ENCODE assay signal across 8 mouse cellular contexts in the genomic region with DNA sequence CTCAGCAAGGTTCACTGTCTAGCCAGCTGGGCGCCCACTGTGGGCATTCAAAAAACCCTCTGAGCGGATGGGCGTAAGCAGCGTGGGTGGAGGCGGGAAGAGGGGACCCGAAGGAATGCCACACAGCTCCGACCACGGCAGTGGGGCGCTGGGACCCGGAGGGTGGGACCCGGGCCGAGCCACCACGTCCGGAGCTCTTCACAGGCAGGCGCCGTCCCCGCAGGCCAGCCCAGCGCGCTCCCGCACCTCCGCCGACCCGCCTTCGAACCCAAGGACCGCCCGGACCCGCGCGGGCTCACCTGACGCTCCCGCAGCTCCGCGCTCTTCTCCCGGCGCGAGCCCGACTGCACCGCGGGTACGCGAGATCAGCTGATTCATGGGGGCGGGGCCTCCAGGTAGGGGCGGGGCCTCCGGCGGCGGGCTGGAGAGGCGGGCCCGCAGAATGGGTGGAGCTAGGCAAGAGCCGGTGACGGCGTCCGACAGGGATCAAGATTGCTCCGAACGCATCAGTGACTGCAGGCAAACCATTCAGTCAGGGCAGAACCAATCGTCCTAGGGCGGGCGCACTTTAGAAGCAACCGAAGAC. TPM values are rescaled to one million over a fixed set of nuclear protein-coding genes. Genes with fewer than 3 reads are reported as not detected.
DNase-seq lines count a peak whose midpoint lies in the region; ATAC-seq lines count a peak whose summit lies in the region.

TSS of gene Als2 (minus strand) at position 376 of the 586 bp plus-strand sequence.

- H3K9ac ChIP-seq in heart, embryonic 13.5 days, result peak within 1 kb of the TSS; percentile 85
- H3K9ac ChIP-seq in liver, embryonic 12.5 days, result peak within 1 kb of the TSS; percentile 83
- H3K9ac ChIP-seq in stomach, embryonic 15.5 days, result peak within 1 kb of the TSS; percentile 66

- H3K4me3 ChIP-seq in brown adipose tissue, adult 24 weeks (ENCODE audit: insufficient read depth, low read depth, low read length), result peak within 1 kb of the TSS; percentile 86
- H3K4me3 ChIP-seq in heart, embryonic 13.5 days, result peak within 1 kb of the TSS; percentile 72
- peak within 1 kb of the TSS; percentile 79 for H3K4me3 ChIP-seq in liver, embryonic 12.5 days
- peak within 1 kb of the TSS; percentile 91 for H3K4me3 ChIP-seq in stomach, embryonic 15.5 days (replicated peaks)

- H3K27me3 ChIP-seq in heart, embryonic 13.5 days (replicated peaks), result no peaks in the 10 kb centered on the region
- no peaks in the 10 kb centered on the region for H3K27me3 ChIP-seq in liver, embryonic 12.5 days (replicated peaks)
- no peaks in the 10 kb centered on the region for H3K27me3 ChIP-seq in stomach, embryonic 15.5 days (replicated peaks)

- no peaks in the 10 kb centered on the region for H3K9me3 ChIP-seq in heart, embryonic 13.5 days
- no peaks in the 10 kb centered on the region for H3K9me3 ChIP-seq in liver, embryonic 12.5 days (replicated peaks)
- H3K9me3 ChIP-seq in stomach, embryonic 15.5 days, result no peaks in the 10 kb centered on the region

- H3K4me1 ChIP-seq in brown adipose tissue, adult 24 weeks (ENCODE audit: control insufficient read depth, insufficient read depth, insufficient read length, low read length), result no peaks in the 10 kb centered on the region
- peaks cover 6% of the 10 kb centered on the region for H3K4me1 ChIP-seq in heart, embryonic 13.5 days
- peaks cover 24% of the 10 kb centered on the region for H3K4me1 ChIP-seq in liver, embryonic 12.5 days
- H3K4me1 ChIP-seq in stomach, embryonic 15.5 days, result no peaks in the 10 kb centered on the region

- peak; percentile 96 for ATAC-seq in heart, embryonic 13.5 days (ENCODE audit: extremely low read depth, insufficient number of reproducible peaks, low FRiP score, low TSS enrichment)
- ATAC-seq in liver, embryonic 12.5 days, result peak; percentile 93
- peak; percentile 97 for ATAC-seq in stomach, embryonic 15.5 days (ENCODE audit: insufficient read depth, low FRiP score, low read depth)

- peak within 1 kb of the TSS; percentile 89 for H3K4me2 ChIP-seq in heart, embryonic 13.5 days
- peak within 1 kb of the TSS; percentile 89 for H3K4me2 ChIP-seq in liver, embryonic 12.5 days
- H3K4me2 ChIP-seq in stomach, embryonic 15.5 days, result peak within 1 kb of the TSS; percentile 79

- H3K27ac ChIP-seq in brown adipose tissue, adult 24 weeks (replicated peaks; ENCODE audit: low read depth, low read length), result peak within 1 kb of the TSS; percentile 56
- H3K27ac ChIP-seq in heart, embryonic 13.5 days (replicated peaks), result peak within 1 kb of the TSS; percentile 66
- H3K27ac ChIP-seq in liver, embryonic 12.5 days, result peak within 1 kb of the TSS; percentile 80
- peak within 1 kb of the TSS; percentile 82; the same call in 1 of the 2 replicates for H3K27ac ChIP-seq in stomach, embryonic 15.5 days

- peak; percentile 98 for DNase-seq in CD4-positive, CD25-positive, alpha-beta regulatory T cell, adult 2 months (ENCODE audit: low read depth, low spot score)
- DNase-seq in fat pad, adult 2 months (ENCODE audit: extremely low read depth, low read depth, low spot score), result peak; percentile 50
- peak; percentile 100 for DNase-seq in kidney, postnatal 10 days
- DNase-seq in natural killer cell, adult 2 months (ENCODE audit: low spot score in 2 of 2), result peak; percentile 93 to 95

- no peaks in the 10 kb centered on the region for H3K36me3 ChIP-seq in heart, embryonic 13.5 days
- H3K36me3 ChIP-seq in liver, embryonic 12.5 days, result no peaks in the 10 kb centered on the region
- no peaks in the 10 kb centered on the region for H3K36me3 ChIP-seq in stomach, embryonic 15.5 days

- under 1% methylated on average over 58 of the region's 58 CpGs for WGBS in heart, embryonic 13.5 days
- under 1% methylated on average over 58 of the region's 58 CpGs for WGBS in liver, embryonic 12.5 days (ENCODE audit: insufficient replicate concordance)
- WGBS in stomach, embryonic 15.5 days, result under 1% methylated on average over 56 of the region's 58 CpGs

RNA-seq across cellular contexts. Expression of gene Als2, which starts in this region (rescaled TPM):
- polyA plus RNA-seq in brown adipose tissue, adult 24 weeks (2012; ENCODE audit: insufficient read depth, insufficient read length, missing spikeins), result 5.2 and 5.4 TPM in 2 replicates
- 7.1 TPM in 2 replicates for polyA plus RNA-seq in heart, embryonic 13.5 days (2015; fragmentation: Nextera tagmentation; extraction: Ambion mirVana)
- 9.6 and 10.3 TPM in 2 replicates for polyA plus RNA-seq in liver, embryonic 12.5 days (2016; fragmentation: Nextera tagmentation; extraction: Ambion mirVana)
- 7.2 and 8.2 TPM in 2 replicates for polyA plus RNA-seq in stomach, embryonic 15.5 days (2015; fragmentation: Nextera tagmentation; extraction: Ambion mirVana)

Comparison
In these comparisons a context has a peak if more than half of its experiments do, and no peak if none do; other contexts are left out.
1. Peak in every context shown above with its lines: DNase-seq, ATAC-seq, H3K4me3 ChIP-seq and H3K27ac ChIP-seq.
2. DNase-seq: peak in every context shown above with its lines; median percentile 100 in kidney, postnatal 10 days; 98 in CD4-positive, CD25-positive, alpha-beta regulatory T cell, adult 2 months; 94 in natural killer cell, adult 2 months; 50 in fat pad, adult 2 months.